Mouse (Mus musculus) layer of hippocampus, adult 9-11 months (tissue): ENCODE data around the gene Sgsm2.

Experiments used
- DNase-seq: peaks from one replicate; pipeline ENCODE4 v3.0.0; 2022

The Sgsm2 gene

DNA sequence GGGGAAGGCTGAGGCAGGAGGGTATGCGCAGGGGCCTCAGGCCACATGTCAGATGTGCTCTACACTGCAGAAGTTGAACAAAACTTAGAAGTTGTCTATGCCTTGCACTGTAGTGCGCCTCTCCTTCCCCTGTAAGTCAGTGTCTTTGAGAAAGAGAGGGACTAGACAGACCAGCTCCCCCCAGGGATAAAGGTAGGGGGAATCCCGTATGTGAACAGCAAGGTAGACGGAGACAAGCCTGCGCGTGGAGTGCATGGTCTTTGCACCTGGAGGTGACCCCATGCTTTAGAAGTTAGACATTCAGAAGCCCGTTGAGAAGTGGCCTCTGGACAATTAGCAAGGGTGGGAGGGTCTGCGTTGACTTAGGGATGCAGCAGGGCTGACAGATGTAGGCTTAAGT, 56.1 kb downstream of the Sgsm2 start:
- no peak for DNase-seq

GRCm38 (mm10) chr11:74839860-74840715, 56.8 kb downstream of the Sgsm2 start:
- no peak for DNase-seq

- peak; percentile 88 for DNase-seq
Measured at GRCm38 (mm10) chr11:74838971-74839370, 57.9 kb downstream of the Sgsm2 start.

DNA sequence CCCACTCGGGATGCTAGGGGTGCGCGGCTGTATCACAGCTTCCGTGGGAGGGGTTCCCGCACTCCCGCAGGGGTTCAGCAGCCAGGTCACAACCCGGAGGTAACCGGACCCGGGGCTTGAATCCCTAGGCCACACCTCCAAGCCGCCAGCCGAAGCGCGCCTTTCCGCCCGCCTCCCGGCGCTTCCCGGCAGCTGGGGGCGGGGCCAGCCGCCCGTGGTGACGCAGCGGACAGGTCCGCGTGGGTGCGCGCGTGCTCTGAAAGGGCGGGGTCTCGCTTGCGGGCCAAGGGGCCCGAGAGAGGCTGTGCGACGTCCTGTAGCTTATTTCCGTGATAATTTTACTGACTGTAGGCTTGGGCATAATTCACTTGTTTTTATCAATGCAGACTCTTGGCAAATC, 58.4 kb downstream of the Sgsm2 start:
- DNase-seq: peak; percentile 94

GRCm38 (mm10) chr11:74837694-74838431, 59.0 kb downstream of the Sgsm2 start:
- peak; percentile 96 for DNase-seq

DNA sequence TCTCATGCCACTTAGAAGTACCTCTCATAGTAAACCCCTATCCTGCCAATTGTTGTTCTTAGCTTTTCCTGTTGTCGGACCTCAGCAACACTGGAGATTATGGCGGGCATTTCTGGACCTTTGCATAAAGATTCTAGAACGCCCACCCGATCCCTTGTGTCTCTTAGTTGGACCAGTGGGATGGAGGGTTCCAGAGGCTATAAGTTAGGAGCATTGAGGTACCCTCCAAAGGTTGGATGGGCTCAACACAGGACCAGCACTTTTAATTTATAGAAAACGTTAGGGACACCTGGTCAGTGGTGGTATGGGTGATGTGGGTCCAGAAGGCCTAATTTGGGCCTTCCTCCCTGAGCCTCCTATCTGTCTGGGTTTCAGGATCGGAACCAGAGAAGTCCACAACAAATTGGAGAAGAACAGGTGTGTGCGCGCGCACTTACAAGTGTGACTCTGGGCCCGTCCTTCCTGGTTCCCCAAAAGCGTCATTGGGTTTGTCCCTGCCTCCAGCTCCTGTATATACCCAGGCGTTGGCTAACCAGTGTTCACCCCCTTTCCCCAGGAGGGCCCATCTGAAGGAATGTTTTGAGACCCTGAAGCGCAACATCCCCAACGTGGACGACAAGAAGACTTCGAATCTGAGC, 59.7 kb downstream of the Sgsm2 start:
- DNase-seq: no peak

GRCm38 (mm10) chr11:74836225-74837055, 60.4 kb downstream of the Sgsm2 start:
- DNase-seq: no peak

DNA sequence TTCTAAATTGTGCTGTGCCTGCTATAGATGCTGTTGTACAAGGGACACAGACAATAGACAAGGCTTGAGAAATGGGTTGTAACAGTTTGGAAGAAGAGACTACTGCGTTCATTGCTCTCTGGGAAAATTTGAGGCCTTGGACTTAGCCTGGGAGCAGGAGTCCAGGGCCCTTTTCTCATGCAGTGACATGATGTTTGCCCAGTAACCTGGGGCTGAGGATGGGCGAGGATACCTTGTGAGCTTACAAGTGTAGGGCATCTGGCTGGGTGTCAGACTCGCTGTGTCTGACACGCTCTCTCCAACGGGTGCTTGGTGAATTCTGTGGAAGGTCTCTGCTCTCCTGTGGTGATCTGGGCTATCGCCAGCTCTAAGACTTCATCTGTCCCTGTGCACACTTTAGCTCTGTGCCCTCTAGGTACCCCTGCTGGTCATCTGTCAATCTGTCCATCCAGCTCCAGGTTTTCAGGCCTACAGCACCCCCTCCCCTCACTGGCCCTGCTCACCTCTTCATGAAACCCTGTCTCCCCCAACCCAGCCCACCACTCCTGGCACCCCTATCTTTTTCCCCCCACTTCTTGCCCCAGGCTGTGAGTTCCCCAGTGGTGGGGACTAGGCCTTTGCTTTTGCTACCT, 61.2 kb downstream of the Sgsm2 start:
- DNase-seq: no peak

- no peak for DNase-seq
Measured at GRCm38 (mm10) chr11:74834650-74835277, 62.1 kb downstream of the Sgsm2 start.

GRCm38 (mm10) chr11:74834359-74834638, 62.6 kb downstream of the Sgsm2 start:
- no peak for DNase-seq

DNA sequence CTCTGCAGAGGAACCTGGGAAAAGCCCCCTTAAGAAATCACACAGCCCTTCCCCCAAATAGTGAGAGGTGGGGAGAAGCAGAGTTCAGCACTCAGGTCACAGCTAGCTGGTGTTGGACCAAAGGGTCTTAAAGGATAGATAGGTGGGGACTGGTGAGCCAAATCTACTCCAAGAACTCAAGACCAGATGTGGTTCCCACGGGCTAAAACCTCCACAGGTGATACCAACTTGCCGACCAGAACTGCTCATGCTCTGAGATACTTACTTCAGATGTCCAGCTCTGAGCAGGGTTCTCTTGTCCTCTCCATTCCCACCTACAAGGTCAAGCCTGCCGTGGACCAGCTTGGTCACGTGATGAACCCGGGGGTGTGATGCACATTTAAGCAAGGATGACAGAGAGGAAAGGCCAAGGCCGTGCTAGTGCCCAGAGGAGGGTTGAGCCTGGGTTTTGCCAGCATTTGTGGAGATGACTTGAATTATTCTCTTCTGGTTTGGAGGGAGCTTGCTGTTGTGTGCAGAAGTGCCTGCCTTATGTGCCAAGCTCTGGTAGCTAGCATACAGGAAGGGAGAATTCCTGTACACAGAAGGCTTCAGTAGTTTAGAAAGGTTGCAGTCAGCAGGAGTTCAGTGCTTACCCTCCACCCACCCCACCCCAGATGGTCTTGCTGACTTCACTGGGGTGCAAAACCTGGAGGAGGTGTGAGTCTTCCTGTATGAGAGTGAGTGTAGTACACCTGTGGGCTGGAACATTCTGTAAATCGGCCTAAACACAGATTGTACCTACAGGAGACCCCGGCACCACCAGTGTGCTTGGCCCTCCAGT, 63.1 kb downstream of the Sgsm2 start:
- no peak for DNase-seq

DNA sequence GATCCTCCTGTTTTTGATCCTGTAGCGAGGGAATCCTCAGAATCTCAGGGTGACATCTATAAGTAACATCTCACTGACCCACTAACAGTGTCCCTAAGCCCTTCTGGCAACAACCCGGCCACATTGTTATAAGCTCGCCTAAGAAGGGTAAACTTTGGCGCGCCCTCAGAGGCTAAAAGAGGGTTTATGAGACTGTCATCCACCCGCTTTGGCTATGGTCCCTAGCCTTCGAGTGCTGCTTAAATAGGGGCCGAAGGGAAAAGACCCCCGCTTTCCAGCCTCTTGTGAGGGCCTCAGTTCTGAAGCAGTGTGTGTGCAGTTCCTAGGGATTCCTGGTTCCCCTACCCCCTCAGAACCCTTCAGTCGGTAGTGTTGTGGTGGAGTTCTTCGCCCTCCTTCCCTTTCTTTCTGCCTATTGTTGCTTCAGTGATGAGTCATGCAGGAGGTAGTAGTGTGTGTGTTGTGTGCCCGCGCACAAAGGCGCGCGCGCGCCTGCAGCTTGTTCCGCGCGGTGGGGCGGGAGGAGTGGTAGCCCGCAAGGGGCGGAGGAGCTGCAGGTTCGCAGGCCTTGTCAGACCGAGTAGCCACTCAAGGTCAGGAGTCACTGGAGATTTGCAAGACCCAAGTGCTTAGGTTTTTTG, 64.2 kb downstream of the Sgsm2 start:
- DNase-seq: peak; percentile 75

DNA sequence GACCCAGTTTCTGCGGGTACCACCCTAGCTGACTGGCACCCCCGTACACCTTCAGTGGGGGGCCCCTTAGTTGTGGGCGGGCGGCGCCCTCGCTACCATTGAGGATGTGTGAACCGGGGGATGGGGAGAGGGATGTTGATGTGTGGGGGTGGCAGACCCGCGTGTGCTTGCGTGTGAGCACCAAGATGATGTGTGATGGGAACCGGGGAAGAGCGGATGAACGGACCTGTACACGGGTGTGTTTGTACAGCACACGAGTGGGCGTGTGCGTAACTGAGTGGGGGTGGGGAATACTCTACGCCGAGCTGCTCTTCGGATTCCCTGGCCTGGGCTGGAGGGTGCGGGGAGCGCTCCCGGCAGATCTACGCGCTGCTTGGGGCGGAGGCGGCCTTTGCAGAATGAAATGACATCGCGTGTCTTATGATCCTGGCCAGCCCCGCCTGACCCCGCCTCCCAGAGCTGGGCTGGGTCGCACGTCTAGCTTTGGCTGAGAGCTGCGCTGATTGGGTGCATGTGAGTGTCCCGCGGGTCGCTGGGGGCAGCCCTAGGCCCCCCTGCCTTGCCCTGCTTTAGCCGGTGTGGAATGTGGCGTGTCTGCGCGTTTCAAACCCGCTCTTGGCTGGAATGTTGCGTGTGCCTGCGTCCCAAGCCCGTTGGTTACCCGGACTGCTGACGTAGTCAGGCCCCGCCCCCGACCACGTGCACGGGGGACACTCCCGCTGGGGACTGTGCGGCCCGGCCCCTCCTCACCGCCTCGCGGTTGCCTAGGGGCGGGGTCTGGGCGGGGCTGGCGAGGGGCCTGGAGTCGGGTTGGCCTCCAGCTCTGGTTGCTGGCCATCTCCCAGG, 65.0 kb downstream of the Sgsm2 start:
- peak; percentile 98 for DNase-seq

- DNase-seq: peak; percentile 66
Measured at GRCm38 (mm10) chr11:74831191-74831605, 65.7 kb downstream of the Sgsm2 start.

GRCm38 (mm10) chr11:74830256-74831161, 66.4 kb downstream of the Sgsm2 start, which contains the start of gene Mnt:
Gene Mnt, plus strand, starts transcription at chr11:74830920.
- peak; percentile 100 for DNase-seq

DNA sequence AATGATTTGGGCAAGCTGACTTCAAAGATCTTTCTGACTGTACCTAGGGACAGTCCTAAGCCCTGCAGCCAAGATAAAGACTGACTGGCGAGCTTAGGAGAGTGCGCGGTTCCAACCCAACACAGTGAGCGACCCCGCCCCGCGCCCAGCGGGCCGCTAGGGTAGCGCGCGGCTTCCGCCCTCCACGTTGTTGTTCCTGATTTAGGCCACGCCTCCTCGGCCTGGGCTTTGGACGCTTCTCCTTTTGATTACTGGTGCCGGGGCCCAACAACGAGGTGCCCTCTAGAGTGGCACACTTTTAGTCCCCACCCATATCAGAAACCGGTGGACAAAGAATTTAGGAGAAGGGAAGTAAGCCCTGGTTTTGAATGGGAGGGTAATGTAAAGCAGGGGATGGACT, 67.0 kb downstream of the Sgsm2 start:
- peak; percentile 85 for DNase-seq

DNA sequence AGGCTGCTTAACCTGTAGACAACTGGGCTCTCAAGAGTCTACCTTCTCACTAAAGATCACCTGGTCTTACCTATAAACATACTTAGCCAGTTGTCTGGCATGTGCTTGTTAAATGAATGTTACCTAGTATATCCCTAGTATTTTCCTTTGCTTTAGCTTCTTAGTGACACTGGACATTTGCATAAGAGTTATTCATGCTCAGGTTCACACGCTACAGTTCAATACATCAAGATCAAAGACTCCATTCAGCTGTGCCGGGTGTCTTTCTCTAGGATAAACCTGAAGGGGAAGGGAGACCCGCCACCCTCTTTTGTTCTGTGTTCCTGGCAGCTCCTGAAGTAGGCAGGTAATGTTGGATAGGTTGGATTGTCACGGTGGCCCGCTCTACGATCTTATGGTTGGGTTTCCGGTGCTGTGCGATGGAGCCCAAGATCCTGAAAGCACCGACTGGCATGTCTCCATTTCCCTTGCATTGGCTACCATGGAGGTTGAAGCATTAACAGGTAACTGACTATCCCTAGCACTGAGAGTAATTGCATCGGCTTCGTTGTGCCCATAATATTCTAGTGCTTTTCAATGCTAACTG, 67.8 kb downstream of the Sgsm2 start:
- no peak for DNase-seq

GRCm38 (mm10) chr11:74828404-74828931, 68.4 kb downstream of the Sgsm2 start:
- no peak for DNase-seq
